Mouse (Mus musculus) embryonic fibroblast, embryonic 13.5 days (primary cell): ENCODE measurements around the gene Fbf1. TPM values are rescaled to one million over a fixed set of nuclear protein-coding genes. Genes with fewer than 3 reads are reported as not detected.
A peak's percentile ranks its signal among the peaks of the same experiment; 100 is the strongest.

ENCODE experiments used
- H3K27ac ChIP-seq: 2 replicates; pipeline ENCODE4 v1.5.1; 2012; ENCODE audit warnings: low read length, control low read depth, inconsistent platforms; ENCODE audit not compliant: insufficient read depth
- H3K4me1 ChIP-seq: 2 replicates; pipeline ENCODE4 v1.6.1; 2011; ENCODE audit warnings: low read length; ENCODE audit not compliant: control insufficient read depth, insufficient read depth
- H3K4me3 ChIP-seq: 2 replicates; pipeline ENCODE4 v1.5.1; 2011; ENCODE audit warnings: mild to moderate bottlenecking, control low read depth, low read length; ENCODE audit not compliant: insufficient read depth
- CTCF ChIP-seq: IDR thresholded peaks from 2 replicates; pipeline ENCODE4 v1.5.1; 2011; ENCODE audit warnings: mild to moderate bottlenecking, control low read depth, low read length, moderate library complexity, borderline replicate concordance; ENCODE audit not compliant: insufficient read depth
- POLR2A ChIP-seq: IDR thresholded peaks from 2 replicates; pipeline ENCODE4 v1.6.1; 2011; ENCODE audit warnings: low read depth, mild to moderate bottlenecking, control low read depth, low read length, moderate library complexity
- polyA plus RNA-seq: library from polyadenylated mRNA; stranded (reverse); fragments of >200 nt; gene quantifications from 2 replicates; pipeline ENCODE4 v1.2.4, GENCODE M21; 2011; ENCODE audit warnings: low read depth; ENCODE audit not compliant: missing spikeins, insufficient read length

Fbf1 gene
- polyA plus RNA-seq, 1 experiment = 34.5 TPM

DNA sequence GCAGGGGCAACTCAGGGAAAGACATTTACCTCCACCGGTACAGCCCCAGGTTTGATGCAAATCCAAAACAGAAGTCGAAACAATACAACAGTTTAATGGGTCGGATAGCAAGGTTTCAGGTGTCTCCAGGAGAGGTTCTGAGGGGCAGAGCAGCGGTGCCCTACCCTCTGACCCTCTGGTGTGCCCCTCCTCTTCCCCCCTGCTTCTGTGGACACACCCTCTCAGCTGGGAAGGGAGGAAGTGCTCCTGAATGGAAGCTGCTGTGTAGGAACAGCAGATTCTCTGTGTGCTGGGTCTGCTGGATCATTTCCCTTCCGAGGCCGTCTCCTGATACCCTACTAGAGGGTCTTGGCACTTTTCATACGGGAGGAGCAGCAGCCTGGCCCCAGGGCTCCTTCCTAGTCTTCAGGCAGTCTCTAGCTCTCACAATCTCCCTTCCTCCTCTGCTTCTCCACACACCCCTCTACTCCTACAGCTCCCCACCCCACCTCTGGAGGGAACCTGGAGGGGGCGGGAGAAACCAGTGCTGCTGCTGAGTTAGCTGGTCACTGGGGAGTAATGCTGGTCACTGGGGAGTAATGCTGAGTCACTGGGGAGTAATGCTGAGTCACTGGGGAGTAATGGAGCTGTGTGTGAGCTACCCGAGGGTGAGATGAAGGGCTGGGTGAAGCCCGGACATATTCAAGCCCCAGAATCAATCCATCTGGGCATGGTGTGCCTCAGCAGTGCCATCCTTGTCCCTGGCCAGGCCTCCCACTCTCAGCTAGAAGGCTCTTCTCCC, 25.6 kb downstream of the Fbf1 start:
- TF ChIP-seq POLR2A = no peak
- no peak for TF ChIP-seq CTCF
- H3K27ac ChIP-seq = peak overlapping the region; percentile 69; the same call in 1 of the 2 replicates
- no peak overlapping the region for H3K4me3 ChIP-seq
- H3K4me1 ChIP-seq = peaks cover 9% of the 10 kb centered on the region

DNA sequence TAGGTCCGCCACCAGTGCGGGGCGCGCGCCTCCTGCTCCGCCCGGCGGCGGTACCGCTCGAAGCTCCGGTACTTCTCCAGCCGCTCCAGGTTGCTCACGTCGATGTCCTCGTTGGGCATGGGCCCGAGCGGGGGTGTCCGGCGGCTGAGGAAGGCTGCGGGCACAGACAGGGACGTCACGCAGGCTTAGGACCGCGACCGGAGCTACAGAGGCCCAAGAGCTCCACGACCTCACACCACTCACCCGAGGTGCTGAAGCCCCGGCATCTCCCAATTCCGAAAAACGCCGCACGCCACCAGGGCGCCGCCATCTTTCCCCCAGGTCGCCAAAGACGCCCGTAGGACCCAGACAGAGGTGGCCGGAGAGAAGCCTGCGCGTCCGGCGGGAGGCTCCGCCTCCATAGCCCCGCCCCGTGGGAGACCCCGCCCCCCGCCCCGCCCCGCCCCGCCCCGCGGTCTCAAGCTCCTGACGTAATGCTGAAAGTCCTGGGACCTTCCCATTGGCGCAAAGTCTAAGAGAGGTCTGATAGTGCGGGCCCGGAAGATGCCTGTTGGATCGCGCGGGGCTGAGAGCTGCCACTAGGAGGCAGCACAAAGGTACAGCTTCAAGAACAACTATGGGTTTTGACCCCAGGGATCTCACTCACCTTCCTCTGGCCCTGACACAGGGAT, 29.4 kb downstream of the Fbf1 start, which contains the start of gene Mrpl38:
Gene Mrpl38, minus strand, starts transcription at position 401 of the 671 bp plus-strand sequence.
- TF ChIP-seq CTCF (peak; percentile 74), POLR2A (peak; percentile 47; the same call in 1 of the 2 replicates)
- H3K27ac ChIP-seq = no peak within 1 kb of the TSS
- H3K4me1 ChIP-seq = peaks cover 9% of the 10 kb centered on the region
- H3K4me3 ChIP-seq = peak within 1 kb of the TSS; percentile 96

DNA sequence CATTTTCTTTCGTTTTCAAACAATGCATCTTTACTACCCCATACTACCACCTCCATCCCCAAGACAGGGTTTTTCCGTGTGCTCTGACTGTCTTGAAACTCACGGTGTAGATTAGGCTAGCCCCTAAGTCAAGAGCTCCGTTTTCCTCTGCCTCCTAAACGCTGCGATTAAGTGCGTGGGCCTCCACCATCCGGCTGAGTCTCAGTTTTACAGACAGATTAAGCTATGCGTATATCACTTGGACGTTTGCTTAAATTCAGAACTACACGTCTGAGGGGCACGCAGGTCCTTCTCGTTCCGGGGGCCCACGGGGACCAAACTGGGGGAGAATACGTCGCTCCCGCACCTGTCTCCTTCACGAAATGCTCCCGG, 29.9 kb downstream of the Fbf1 start:
- Histone ChIP-seq H3K27ac (no peak overlapping the region), H3K4me1 (peaks cover 6% of the 10 kb centered on the region), H3K4me3 (peak overlapping the region; percentile 96)
- TF ChIP-seq CTCF (no peak), POLR2A (0 out of 2 replicates have a peak, but pooled peaks have one; percentile 18)

DNA sequence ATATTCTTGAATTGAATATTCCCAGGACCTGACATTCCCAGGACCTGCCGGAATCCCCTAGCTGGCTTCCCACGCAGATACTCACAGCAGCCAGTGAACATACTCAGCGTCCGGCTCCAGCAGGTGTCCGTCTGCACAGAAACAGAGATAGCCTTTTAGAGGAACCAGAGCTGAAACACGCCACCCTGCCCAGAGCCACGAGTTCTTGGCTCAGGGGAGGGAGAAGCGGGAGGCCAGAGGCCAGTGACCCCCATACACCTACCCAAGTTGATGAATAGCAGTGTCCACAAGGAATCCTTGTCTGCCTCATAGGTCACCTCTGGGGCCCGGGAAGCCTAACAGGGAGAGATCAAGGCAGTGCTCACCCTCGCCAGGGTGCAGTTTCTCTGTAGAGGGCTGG, 33.8 kb downstream of the Fbf1 start:
- Histone ChIP-seq H3K27ac (no peak overlapping the region), H3K4me3 (no peak overlapping the region), H3K4me1 (peaks cover 3% of the 10 kb centered on the region)
- TF ChIP-seq POLR2A (no peak), CTCF (no peak)

DNA sequence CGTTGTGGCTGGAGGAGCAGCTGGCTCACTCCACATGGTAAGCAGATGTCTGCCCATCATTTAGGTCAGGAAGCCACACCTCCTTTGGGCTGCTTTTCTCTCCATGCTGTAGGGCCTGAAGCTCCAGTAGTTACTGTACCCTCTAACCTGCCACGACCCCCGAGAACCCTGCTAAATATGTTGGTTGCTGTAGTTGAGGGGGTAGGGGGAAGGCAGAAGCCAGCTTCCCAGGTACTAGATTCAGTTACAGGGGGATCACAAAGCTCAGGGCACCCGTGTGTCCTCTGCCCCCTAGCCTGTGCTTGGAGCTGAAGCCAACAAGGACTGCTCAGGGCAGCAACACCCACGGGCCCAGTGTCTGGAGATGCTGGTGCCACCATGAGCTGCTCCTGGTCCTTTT, 34.5 kb downstream of the Fbf1 start:
- TF ChIP-seq CTCF (no peak), POLR2A (no peak)
- Histone ChIP-seq H3K27ac (no peak overlapping the region), H3K4me1 (peaks cover 3% of the 10 kb centered on the region; the same call in 1 of the 2 replicates), H3K4me3 (no peak overlapping the region)

DNA sequence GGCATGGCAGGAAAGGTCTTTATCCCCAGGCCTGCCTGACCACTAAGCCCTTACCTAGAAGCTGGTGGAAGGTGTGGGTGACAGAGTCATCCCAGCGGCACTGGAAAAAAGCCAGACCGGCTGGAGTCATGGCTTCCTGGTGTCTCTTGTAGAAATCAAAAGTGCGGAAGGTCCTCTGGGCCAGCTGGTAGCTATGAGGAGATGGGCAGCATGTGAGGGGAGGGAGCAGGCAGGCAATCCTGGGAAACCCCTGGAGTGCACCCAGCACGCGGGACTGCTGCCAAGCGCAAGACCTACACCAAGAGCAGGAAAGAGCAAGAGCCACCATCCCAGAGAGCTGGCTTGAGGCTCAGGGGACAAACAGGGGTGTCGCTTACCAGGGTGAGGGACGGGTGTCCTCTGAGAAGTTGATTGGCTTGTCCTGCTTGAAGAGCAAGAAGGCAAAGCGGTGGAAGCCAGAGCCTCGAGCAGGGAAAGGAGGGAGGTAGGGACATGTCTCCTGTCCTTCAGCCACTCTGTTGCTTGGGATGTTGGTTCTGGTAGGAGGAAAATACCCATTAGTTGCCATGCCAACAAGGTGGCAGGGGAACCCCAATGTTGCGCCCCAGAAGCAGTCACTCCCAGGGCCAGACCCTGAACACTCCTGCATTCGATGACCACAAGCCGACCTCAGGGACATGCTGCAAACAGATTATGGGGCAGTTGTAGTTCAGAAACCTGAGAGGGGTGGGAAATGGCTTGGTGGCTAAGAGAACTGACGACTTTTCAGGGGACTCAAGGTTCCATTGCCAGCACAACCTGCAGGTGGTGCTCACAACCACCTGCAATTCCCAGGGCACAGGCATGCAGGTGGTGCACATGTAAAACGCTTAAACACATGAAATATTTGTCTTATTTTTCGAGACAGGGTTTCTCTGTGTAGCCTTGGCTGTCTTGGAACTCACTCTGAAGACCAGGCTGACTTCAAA, 35.3 kb downstream of the Fbf1 start:
- no peak overlapping the region for H3K27ac ChIP-seq

DNA sequence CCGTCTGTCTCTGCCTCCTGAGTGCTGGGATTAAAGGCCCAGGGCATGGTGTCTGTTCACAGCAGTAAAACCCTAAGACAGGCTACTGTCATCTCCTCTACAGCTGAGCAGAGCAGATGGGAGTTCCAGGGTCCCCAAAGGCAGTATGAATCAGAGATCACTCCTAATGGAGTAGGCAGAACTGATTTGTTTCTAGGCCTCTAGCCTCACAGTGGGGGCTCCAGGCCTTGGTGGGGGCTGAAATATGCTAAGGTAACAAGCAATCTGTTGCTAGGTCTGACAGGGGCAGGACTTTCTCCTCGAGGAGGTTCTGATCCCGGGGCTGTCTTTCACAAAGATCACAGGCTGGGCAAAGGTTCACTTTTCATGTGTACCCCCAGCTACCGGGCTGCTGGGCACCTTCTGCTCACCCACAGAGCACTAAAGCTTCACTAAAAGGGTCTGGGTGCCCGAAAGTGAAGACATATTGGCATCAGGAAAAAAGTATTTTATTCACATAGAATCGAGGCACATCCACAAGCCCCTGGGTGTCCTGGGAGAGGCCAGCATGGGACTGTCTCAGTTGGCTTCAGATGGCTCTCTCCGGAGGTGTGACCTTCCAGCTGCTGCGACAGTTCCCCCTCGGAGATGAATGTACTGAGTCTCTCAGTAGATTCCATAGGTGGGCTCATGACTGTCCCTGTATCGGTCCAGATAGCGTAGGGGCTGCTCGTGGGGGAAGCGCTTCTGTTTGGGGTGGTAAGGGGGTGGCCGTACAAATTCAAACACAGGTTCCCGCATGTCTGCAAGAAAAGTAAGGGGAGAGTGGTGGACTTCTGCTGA, 36.4 kb downstream of the Fbf1 start:
- Histone ChIP-seq H3K4me1 (peaks cover 3% of the 10 kb centered on the region; the same call in 1 of the 2 replicates), H3K4me3 (no peak overlapping the region; the same call in 1 of the 2 replicates), H3K27ac (peak overlapping the region; percentile 42; the same call in 1 of the 2 replicates)
- no peak for TF ChIP-seq POLR2A
- no peak for TF ChIP-seq CTCF

More for the DNA sequence above, 35.3 kb downstream of the Fbf1 start:
- H3K4me3 ChIP-seq = no peak overlapping the region
- peaks cover 3% of the 10 kb centered on the region; the same call in 1 of the 2 replicates for H3K4me1 ChIP-seq
- TF ChIP-seq POLR2A = no peak
- TF ChIP-seq CTCF = peak; percentile 35; the same call in 1 of the 2 replicates

DNA sequence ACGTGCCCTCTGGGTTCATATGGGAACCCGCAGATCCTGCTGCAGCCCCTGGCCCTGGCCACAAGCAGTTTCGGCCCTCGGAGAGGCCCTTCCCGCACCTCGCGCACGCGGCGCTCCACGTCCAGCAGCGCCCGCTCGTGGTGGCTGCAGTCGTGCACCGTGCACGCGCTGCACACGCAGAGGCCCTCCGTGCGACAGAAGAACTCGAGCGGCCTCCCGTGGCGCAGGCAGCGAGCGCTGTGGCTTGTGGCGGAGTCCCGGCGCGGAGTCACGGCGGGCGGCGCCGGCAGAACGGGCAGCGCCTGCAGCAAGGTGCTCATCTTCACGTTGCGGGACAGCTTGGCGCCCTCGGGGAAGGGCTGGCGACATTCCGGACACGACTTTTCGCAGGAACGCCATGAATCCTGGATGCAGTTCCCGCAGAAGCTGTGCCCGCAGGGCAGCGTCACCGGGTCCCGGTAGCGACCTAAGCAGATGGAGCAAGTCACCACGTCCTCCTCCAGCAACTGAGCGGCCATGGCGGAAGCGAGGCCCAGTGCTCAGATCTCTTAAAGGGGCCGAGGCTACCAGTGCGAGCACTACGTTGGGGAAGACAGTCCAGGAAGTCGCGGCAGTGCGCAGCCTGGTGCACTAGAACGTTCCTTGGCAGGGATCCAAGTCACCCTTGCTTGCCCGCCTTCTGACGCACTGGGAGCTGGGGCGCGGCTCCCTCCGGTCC, 37.3 kb downstream of the Fbf1 start, which contains the start of gene Trim65:
Gene Trim65, minus strand, starts transcription at position 641 of the 718 bp plus-strand sequence.
- Histone ChIP-seq H3K4me3 (peak within 1 kb of the TSS; percentile 44), H3K27ac (peak within 1 kb of the TSS; percentile 42), H3K4me1 (peaks cover 3% of the 10 kb centered on the region; the same call in 1 of the 2 replicates)
- TF ChIP-seq POLR2A (peak; percentile 71), CTCF (peak; percentile 97)
